Mouse (Mus musculus): ENCODE measurements around the gene Foxm1. TPM values are rescaled to one million over a fixed set of nuclear protein-coding genes. Genes with fewer than 3 reads are reported as not detected.

The Foxm1 gene
- total and polyA plus RNA-seq, 2 experiments from 2014 or later: 3.9 to 7.3 TPM

GRCm38 (mm10) chr6:128355726-128356416, 6.9 kb upstream of the Foxm1 start, which contains the start of gene Tulp3:
Gene Tulp3 (minus strand): TSS chr6:128355851.
- Histone ChIP-seq H3K4me3 (ENCODE audit: low read depth, low read length) (peak within 1 kb of the TSS; percentile 73), H3K4me1 (ENCODE audit: insufficient read depth) (peaks cover 8% of the 10 kb centered on the region), H3K27me3 (ENCODE audit: insufficient read depth, low read length) (no peaks in the 10 kb centered on the region), H3K27ac (ENCODE audit: low read depth, low read length) (peak within 1 kb of the TSS; percentile 89), H3K9ac (peak within 1 kb of the TSS; percentile 79), H3K4me2 (ENCODE audit: low read depth) (peak within 1 kb of the TSS; percentile 66), H3K36me3 (ENCODE audit: insufficient read depth) (peaks cover 10% of the 10 kb centered on the region), H3K9me3 (ENCODE audit: low read length) (no peaks in the 10 kb centered on the region)
- WGBS: 1% methylated on average over 37 of the region's 42 CpGs
- TF ChIP-seq CTCF (IDR thresholded peaks at IDR 0.05; ENCODE audit: low read depth): no peak
- DNase-seq: peak; percentile 99
- ATAC-seq: peak; percentile 98

- Histone ChIP-seq H3K9ac (no peak overlapping the region), H3K36me3 (ENCODE audit: insufficient read depth) (peaks cover 10% of the 10 kb centered on the region), H3K4me2 (ENCODE audit: low read depth) (no peak overlapping the region), H3K9me3 (ENCODE audit: low read length) (no peaks in the 10 kb centered on the region), H3K27ac (ENCODE audit: low read depth, low read length) (no peak overlapping the region), H3K4me3 (ENCODE audit: low read depth, low read length) (no peak overlapping the region), H3K27me3 (ENCODE audit: insufficient read depth, low read length) (no peaks in the 10 kb centered on the region), H3K4me1 (ENCODE audit: insufficient read depth) (peaks cover 19% of the 10 kb centered on the region)
- DNase-seq: peak; percentile 82
- no peak for ATAC-seq
- TF ChIP-seq CTCF (IDR thresholded peaks at IDR 0.05; ENCODE audit: low read depth): peak; percentile 89
- 4% methylated on average over 2 of the region's 2 CpGs for WGBS
These were observed 3.8 kb upstream of the Foxm1 start for GRCm38 (mm10) chr6:128358999-128359398.

DNA sequence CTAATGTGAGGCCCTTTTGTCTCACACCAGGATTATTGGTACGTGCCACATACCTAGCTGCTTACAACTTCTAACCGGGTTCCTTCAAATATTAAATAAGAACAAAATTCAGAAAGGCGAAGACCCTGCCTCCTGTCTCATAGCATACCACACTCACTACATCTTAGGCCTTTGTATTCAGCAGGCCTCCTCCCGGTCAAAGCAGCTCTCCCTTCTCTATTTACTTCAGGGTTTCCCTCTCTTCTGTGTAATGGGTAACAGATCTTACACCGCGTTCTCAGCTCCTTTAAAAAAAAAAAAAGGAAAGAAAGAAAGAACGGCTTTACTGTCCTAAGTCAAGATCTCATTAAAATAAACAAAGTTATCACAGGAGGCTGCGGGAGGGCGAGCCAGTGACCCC, 866 bp upstream of the Foxm1 start:
- Histone ChIP-seq H3K36me3 (ENCODE audit: insufficient read depth) (peaks cover 10% of the 10 kb centered on the region), H3K9ac (peak overlapping the region; percentile 76), H3K9me3 (ENCODE audit: low read length) (no peaks in the 10 kb centered on the region), H3K27ac (ENCODE audit: low read depth, low read length) (peak overlapping the region; percentile 88; the same call in 1 of the 2 replicates), H3K4me1 (ENCODE audit: insufficient read depth) (peaks cover 12% of the 10 kb centered on the region), H3K4me2 (ENCODE audit: low read depth) (peak overlapping the region; percentile 100), H3K27me3 (ENCODE audit: insufficient read depth, low read length) (no peaks in the 10 kb centered on the region), H3K4me3 (ENCODE audit: low read depth, low read length) (peak overlapping the region; percentile 78)
- WGBS: 14% methylated on average over 9 of the region's 9 CpGs
- DNase-seq (no peak), ATAC-seq (no peak)
- no peak for TF ChIP-seq CTCF (IDR thresholded peaks at IDR 0.05; ENCODE audit: low read depth)

- Histone ChIP-seq H3K27me3 (ENCODE audit: insufficient read depth, low read length) (no peaks in the 10 kb centered on the region), H3K4me1 (ENCODE audit: insufficient read depth) (peaks cover 12% of the 10 kb centered on the region), H3K4me3 (ENCODE audit: low read depth, low read length) (peak overlapping the region; percentile 78), H3K9me3 (ENCODE audit: low read length) (no peaks in the 10 kb centered on the region), H3K4me2 (ENCODE audit: low read depth) (peak overlapping the region; percentile 100), H3K36me3 (ENCODE audit: insufficient read depth) (0 out of 2 replicates have a peak, but pooled peaks cover 3% of the 10 kb centered on the region), H3K27ac (ENCODE audit: low read depth, low read length) (peak overlapping the region; percentile 88; the same call in 1 of the 2 replicates), H3K9ac (peak overlapping the region; percentile 76)
- DNase-seq: no peak
- ATAC-seq: peak; percentile 27
- 5% methylated on average over 46 of the region's 46 CpGs for WGBS
- TF ChIP-seq CTCF (IDR thresholded peaks at IDR 0.05; ENCODE audit: low read depth): no peak
These were observed 449 bp downstream of the Foxm1 start for GRCm38 (mm10) chr6:128363007-128363825.

DNA sequence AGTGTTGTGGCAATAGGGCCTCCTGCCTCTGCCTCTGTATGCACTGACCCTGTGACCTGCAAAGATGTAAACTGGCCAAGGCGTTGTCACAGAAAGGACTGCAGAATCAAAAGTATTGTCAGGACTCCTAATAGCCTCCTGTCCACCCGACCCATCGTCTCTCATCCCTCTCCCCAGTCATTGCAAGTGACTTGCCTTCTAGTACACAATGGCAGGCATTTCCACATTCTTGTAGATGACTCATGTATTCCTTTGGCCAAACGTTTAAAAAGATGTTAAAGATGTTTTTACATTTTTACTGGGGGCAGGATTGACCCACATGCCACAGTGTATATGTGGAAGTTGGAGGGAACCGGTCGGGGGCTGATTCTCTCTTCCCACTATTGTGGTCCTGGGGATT, 2.0 kb downstream of the Foxm1 start:
- Histone ChIP-seq H3K36me3 (ENCODE audit: insufficient read depth) (peaks cover 4% of the 10 kb centered on the region; the same call in 1 of the 2 replicates), H3K27ac (ENCODE audit: low read depth, low read length) (no peak overlapping the region), H3K4me2 (ENCODE audit: low read depth) (no peak overlapping the region), H3K4me3 (ENCODE audit: low read depth, low read length) (no peak overlapping the region), H3K27me3 (ENCODE audit: insufficient read depth, low read length) (no peaks in the 10 kb centered on the region), H3K9me3 (ENCODE audit: low read length) (no peaks in the 10 kb centered on the region), H3K4me1 (ENCODE audit: insufficient read depth) (peaks cover 12% of the 10 kb centered on the region), H3K9ac (no peak overlapping the region)
- DNase-seq: no peak
- 79% methylated on average over 6 of the region's 6 CpGs for WGBS
- no peak for ATAC-seq
- TF ChIP-seq CTCF (IDR thresholded peaks at IDR 0.05; ENCODE audit: low read depth): no peak

DNA sequence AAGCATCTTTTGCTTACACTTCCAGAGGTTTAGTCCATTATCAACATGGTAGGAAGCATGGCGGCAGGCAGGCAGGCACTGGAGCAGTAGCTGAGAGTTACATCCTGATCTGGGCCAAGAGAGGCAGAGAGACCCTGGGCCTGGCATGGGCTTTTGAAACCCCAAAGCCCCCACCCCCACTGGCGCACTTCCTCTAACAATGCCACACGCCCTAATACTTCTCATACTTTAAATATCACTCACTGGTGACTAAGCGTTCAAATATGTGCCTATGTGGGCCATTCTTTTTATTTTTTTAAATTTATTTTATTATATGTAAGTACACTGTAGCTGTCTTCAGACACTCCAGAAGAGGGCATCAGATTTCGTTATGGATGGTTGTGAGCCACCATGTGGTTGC, 3.7 kb downstream of the Foxm1 start:
- Histone ChIP-seq H3K9me3 (ENCODE audit: low read length) (no peaks in the 10 kb centered on the region), H3K4me1 (ENCODE audit: insufficient read depth) (peaks cover 5% of the 10 kb centered on the region), H3K4me2 (ENCODE audit: low read depth) (no peak overlapping the region), H3K9ac (no peak overlapping the region), H3K4me3 (ENCODE audit: low read depth, low read length) (no peak overlapping the region), H3K27me3 (ENCODE audit: insufficient read depth, low read length) (no peaks in the 10 kb centered on the region), H3K27ac (ENCODE audit: low read depth, low read length) (no peak overlapping the region), H3K36me3 (ENCODE audit: insufficient read depth) (peaks cover 4% of the 10 kb centered on the region; the same call in 1 of the 2 replicates)
- WGBS: 96% methylated on average over 5 of the region's 5 CpGs
- no peak for TF ChIP-seq CTCF (IDR thresholded peaks at IDR 0.05; ENCODE audit: low read depth)
- ATAC-seq (no peak), DNase-seq (no peak)

DNA sequence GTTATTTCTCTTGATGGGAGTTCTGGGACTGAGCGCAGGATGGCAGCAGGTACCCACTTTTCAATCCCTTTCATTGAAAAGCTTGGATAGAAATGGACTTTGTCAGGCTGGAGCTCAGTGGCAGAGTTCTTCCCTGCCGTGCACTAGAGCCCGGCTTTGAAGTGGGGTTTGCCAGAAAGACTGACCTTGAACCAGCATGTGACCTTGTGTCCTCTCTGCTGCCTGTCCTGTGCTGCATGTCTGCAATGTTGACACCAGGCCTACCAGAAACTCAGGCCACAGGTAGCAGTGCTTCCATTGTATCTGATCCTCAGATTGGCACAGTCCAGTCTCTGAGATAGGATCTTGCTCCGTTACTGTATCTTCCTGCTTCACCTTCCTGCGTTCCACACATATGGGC, 7.3 kb downstream of the Foxm1 start:
- H3K36me3 ChIP-seq (ENCODE audit: insufficient read depth): peaks cover 8% of the 10 kb centered on the region; the same call in 1 of the 2 replicates
- no peak overlapping the region for H3K4me2 ChIP-seq (ENCODE audit: low read depth)
- no peak for TF ChIP-seq CTCF (IDR thresholded peaks at IDR 0.05; ENCODE audit: low read depth)
- no peaks in the 10 kb centered on the region for H3K27me3 ChIP-seq (ENCODE audit: insufficient read depth, low read length)
- no peak overlapping the region for H3K27ac ChIP-seq (ENCODE audit: low read depth, low read length)
- no peaks in the 10 kb centered on the region for H3K4me1 ChIP-seq (ENCODE audit: insufficient read depth)
- no peaks in the 10 kb centered on the region for H3K9me3 ChIP-seq (ENCODE audit: low read length)
- no peak overlapping the region for H3K9ac ChIP-seq
- WGBS: 91% methylated on average over 5 of the region's 5 CpGs
- DNase-seq (no peak), ATAC-seq (no peak)
- H3K4me3 ChIP-seq (ENCODE audit: low read depth, low read length): no peak overlapping the region

Data from forebrain, postnatal 0 days (tissue).